Mouse (Mus musculus): Measurements from ENCODE around the gene Sntg2.
A peak's percentile ranks its signal among the peaks of the same experiment; 100 is the strongest.

Sntg2 gene

GRCm38 (mm10) chr12:30202763-30203162 is 170.4 kb downstream of the Sntg2 start:
- DNase-seq (ENCODE audit: low read depth, low spot score), result no peak

DNA sequence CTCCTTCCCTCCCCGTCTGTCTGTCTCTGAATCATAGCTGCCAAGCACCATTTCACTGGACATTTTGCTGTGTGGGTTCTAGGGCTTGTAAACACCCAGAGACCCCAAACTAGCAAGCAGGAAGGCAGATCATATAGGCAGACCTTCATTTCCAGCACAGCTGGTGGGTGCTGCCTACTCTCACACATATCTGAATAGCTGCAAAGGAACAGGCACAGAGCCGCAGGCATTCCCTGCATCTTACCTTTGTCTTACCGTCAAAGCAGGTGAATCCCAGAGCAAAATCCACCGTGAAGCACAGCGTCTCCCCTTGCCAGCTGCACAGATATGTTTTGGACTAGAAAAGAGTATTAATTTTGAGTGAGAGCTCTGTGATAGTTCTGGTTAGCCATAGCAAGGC is 172.1 kb downstream of the Sntg2 start:
- no peak for DNase-seq (ENCODE audit: low read depth, low spot score)

GRCm38 (mm10) chr12:30200621-30201020 is 172.6 kb downstream of the Sntg2 start:
- DNase-seq (ENCODE audit: low read depth, low spot score), result no peak

- DNase-seq (ENCODE audit: low read depth, low spot score), result peak; percentile 49
These were observed 173.4 kb downstream of the Sntg2 start for GRCm38 (mm10) chr12:30199735-30200134.

DNA sequence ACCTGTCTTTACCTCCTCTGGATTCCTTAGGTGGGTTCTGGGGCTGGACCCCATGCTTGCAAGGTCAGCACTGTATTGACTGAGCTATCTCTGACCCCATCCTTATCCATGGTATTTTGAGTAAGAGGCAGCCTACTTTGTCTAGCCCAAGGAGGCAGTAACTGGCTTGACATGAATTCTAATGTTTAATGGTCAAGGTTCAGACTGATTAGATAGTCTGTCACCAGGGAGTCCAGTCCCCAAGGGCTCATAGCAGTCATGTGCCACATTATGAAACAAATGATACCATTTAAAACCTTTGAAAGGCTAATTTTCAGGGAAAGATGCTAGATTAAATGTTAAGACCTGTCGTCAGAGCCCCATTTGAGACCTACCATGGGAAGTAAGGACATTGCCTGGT is 174.9 kb downstream of the Sntg2 start:
- DNase-seq (ENCODE audit: low read depth, low spot score), result no peak

DNA sequence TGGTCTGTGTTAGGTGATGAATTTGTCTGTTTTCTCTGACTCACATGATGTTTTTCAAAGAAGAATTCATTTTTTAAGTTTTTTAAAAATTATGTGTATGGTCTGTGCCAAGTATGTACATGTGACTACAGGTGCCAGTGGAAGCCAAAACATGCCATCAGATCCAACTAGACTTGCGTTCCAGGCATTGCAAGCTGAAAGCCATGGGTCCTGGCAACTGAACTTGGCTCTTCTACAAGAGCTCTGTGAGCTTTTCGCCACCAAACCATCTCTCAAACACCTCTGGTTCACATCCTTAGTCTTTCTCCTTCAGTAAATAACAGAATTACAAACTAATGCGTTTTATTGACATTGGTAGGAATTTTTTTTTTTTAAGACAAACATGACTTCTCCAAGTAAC is 191.5 kb downstream of the Sntg2 start:
- no peak for DNase-seq (ENCODE audit: low read depth, low spot score)

DNA sequence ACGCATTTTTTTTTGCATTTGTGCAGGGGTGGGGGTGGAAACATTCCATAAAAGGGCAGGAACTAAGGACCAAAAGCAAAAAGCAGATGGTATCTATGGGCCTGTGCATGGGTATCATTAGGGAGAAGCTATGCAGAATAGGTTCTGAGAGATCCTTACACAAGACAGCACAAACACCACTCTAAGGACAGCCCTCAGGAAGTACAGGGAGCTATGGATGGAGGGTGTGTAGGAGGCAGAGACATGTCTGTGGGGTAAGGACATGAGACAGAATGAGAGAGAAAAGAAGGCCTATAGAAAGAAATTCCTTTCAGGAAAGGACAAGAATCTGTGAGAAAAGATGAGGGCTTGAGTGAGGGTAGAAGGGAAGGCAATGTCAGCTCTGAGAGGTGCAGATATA is 193.6 kb downstream of the Sntg2 start:
- no peak for DNase-seq (ENCODE audit: low read depth, low spot score)

DNA sequence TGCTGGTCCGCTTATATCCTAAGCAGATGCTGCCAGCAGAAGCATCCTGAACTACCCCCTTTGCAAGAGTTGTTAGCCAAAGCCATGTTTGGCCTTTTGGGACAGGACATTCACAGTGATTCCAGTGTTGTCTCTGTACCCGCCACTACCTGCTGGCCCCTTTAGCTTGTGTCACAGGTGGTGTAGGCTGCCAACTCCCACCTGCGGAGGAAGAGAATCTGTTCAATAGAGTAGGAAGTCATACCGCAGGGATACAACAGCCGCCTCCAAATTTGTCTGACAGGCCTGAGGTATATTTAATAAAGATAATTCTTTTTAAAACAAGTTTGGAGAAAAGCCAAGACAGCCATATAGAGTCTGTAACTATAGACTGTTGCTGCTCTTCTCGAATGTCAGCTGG is 195.2 kb downstream of the Sntg2 start:
- DNase-seq (ENCODE audit: low read depth, low spot score), result no peak

DNA sequence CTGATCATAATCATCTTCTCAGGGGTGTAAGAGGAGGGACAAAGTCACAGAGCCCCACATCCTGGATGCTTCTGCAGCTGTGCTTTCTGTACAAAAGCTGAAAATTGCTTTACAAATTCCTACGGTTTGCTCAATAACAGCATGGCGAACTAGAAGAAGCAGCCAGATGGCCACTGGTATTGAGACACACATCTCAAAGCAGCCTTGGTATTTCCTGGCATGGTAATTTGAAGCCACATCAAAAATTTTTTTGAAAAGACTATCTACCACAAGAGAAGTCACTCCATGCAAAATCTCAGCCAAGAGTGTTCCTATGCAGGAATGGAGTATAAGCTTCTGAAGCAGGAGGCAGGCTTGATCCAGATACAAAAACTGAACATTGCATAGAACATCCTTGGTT is 195.6 kb downstream of the Sntg2 start:
- no peak for DNase-seq (ENCODE audit: low read depth, low spot score)

GRCm38 (mm10) chr12:30168491-30168890 is 204.7 kb downstream of the Sntg2 start:
- no peak for DNase-seq (ENCODE audit: low read depth, low spot score)

DNA sequence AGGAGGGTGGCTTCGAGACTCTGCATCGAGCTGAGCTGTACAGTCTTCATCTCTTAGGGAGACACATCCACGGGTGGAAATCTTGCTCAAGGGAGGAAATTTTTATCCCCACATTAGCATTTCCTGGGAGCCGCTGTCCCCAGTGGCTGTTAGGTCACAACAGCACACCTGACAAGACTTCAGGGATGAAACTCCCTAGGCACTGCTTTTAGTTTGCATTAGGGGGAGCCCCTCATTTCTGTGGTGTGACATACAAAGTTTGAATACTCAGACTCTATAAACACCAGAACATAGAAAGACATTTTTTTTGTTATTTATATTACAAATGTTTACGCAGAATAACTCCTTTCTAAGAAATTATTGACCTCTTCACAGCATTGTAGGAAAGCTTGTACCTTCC is 208.6 kb downstream of the Sntg2 start:
- DNase-seq (ENCODE audit: low read depth, low spot score), result no peak

DNA sequence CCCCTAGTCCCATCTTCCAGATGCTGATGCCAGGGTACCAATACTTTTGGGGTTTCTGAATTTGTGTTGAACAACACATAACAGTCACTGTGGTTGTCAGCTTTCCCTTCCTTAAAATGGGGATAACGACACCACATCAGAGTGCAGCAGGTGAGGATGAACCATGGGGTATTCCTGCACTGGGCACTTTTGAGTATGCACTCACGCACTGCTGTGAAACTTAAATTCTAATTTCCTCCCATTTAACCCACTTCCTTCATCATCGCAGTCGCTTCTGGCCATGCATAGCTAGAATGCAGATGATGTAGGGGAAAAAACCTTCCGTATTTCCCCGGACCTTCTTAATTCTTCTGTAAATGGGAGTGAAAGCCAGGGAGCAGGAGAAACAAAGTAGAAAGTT is 209.2 kb downstream of the Sntg2 start:
- DNase-seq (ENCODE audit: low read depth, low spot score), result no peak

DNA sequence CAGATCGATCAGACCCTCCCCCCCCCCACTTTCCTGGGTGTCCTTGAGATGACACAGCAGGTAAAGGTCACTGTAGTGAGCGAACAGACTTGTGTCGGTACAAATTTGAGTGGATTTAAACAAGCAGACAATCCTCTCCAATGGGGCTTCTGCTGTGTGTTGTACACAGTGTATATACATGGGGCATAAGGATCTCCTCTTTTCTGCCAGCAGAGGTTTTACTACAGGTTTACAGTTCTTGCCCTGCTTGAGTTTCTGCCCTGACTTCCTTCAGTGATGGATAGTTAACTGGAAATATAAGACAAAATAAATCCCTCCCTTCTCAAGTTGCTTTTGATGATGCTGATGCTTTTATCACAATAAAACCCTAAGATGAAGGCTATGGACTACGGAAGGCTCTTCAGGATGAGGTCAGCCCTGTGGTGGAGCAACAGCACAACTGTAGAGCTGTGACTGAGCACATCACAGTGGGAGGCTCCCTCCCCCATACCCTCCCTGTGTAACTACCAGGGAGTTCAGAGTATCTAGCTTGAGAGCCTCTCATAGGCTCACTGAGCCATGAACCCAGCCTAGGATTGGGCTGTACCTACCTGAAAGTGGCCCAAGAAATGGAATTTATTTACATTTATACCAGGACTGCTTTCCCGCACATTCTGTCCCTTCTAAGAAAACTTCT is 211.3 kb downstream of the Sntg2 start:
- DNase-seq (ENCODE audit: low read depth, low spot score), result no peak

DNA sequence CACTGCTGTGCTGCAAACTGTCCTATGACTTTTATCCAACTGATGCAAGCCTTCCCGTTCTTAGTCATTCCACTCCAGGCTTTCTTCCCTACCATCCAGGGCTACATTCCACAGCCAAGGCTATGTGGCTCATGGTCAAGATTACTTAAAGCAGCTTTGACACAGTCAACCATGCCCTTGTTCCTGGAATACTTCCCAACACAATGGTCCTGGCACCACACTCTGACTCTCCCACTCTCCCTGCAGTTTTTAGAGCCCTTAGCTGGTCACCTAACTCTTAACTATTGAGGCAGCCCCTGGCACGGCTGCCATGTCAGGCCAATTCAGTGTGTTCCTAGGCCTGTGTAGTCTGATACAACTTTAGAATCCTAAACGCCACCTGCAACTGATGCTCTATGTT is 212.7 kb downstream of the Sntg2 start:
- DNase-seq (ENCODE audit: low read depth, low spot score), result no peak

GRCm38 (mm10) chr12:30159788-30160187 is 213.4 kb downstream of the Sntg2 start:
- no peak for DNase-seq (ENCODE audit: low read depth, low spot score)

GRCm38 (mm10) chr12:30154079-30154673 is 219.0 kb downstream of the Sntg2 start:
- no peak for DNase-seq (ENCODE audit: low read depth, low spot score)

DNA sequence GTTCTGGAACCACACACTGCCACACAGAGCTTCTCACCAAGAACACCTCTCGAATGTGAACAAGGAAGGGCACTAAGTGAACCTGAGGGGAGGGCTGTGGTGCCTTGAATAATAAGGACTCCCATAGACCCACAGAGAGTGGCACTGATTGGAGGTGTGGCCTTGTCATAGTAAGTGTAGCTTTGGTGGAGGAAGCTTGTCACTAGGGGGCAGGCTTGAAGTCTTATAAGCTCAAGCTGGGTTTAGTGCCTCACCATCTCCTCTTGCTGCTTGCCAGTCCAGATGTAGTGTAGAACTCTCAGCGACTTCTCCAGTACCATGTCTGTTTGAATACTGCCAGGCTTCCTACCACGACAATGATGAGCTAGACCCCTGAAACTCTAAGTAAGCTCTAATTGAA is 231.1 kb downstream of the Sntg2 start:
- peak; percentile 24 for DNase-seq (ENCODE audit: low read depth, low spot score)

- DNase-seq (ENCODE audit: low read depth, low spot score), result no peak
These were observed 240.7 kb downstream of the Sntg2 start, which contains the start of gene Tpo for GRCm38 (mm10) chr12:30132524-30132923. Tpo (minus strand) TSS chr12:30132624.

DNA sequence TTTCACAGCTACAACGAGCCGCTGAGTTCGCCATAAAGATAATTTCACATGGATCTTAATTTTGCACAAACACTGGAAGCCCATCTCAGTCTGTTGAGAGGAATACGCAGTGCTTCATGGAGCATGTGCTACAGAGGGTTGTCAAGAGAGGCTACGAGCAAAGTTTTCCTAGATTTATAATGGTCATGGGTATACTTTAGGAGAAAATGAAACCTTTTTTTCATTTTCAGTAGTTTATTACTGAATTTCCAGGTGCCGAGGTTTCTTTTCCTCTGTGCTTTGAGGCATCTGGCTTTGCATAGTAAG is 243.8 kb downstream of the Sntg2 start:
- DNase-seq (ENCODE audit: low read depth, low spot score), result no peak

- peak; percentile 82 for DNase-seq (ENCODE audit: low read depth, low spot score)
These were observed 244.4 kb downstream of the Sntg2 start for GRCm38 (mm10) chr12:30128561-30129410.

Data from 3T3-L1 (cell line).